Mouse (Mus musculus) embryo, embryonic 11.5 days (tissue): ENCODE results near the gene Bcl2l11.

ENCODE experiments used
- DNase-seq: peaks from one replicate; pipeline ENCODE4 v3.0.0-alpha.2; 2012; ENCODE audit warnings: low read depth, low spot score

The Bcl2l11 gene

DNA sequence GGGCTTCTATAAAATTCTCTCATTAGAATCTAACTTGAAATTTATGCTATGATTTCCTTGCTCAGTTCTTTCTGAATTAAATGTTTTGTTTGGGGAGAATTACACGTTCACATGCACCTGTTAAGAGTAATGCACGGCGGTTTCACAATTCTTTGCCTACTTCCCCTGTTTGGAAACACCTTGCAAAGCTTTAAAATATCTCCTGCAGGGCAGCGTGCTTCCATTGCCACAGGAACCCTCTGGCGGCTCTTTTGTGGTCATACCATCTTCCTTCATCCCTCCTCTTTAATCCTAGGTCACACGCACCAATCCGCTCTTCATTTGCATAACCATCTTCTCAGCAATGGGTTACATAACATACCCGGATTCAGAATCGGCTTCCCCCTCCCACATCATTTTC, 14.3 kb upstream of the Bcl2l11 start:
- DNase-seq = no peak

DNA sequence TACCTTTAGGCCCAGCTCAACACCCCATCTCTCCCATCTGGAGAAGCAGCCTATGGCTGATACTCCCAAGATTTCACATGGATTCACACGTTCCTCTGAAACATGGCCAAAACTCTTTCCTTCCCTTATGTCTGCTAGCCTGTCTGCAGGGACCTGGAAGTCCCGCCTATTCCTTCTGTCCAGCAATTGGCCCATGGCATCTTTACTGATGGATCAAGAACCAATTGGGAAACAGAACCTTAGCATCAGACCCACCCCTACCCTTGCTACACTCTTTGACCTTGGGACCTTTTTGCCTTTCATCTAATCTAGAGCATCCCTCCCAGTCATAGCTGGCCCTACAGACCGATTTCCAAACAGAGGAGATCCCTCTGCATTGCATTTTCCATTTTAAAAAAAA, 11.2 kb upstream of the Bcl2l11 start:
- no peak for DNase-seq

DNA sequence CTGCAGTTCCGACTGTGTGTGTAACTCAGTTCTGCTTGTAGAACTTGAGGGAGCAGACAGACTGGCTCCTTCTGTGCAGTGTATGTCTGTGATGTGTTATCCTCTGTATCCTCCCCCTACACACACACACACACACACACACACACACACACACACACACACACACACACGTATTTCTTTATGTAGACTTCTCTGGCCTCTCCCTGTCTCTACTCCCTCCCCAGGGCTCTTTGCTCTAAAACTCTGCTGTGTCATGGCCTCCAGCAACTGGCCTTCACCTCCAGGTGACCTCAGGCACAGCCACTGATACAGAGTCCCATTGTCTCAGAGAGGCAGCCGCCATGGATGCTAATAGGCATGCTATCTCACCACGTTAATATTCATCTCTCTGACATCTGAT, 10.3 kb upstream of the Bcl2l11 start:
- DNase-seq = no peak

DNA sequence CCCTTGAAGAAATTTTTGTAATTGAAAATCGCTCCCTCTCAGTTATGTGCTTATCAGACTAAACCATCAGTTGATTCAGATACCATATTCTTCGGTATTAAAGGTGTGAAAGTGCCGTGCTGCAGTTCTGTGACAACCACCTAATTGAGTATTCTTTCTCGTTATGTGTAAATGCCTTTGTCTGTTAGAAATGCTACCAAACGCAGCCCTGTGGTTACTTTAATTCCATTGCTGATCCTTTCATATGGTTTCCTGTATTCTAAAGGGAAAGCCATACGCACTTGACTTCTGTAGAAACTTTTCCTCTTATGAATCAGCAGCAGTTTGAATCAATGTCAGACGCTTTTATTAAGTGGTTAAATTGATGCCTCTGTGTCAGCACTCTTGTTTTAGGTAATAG, 8.2 kb upstream of the Bcl2l11 start:
- DNase-seq = no peak

DNA sequence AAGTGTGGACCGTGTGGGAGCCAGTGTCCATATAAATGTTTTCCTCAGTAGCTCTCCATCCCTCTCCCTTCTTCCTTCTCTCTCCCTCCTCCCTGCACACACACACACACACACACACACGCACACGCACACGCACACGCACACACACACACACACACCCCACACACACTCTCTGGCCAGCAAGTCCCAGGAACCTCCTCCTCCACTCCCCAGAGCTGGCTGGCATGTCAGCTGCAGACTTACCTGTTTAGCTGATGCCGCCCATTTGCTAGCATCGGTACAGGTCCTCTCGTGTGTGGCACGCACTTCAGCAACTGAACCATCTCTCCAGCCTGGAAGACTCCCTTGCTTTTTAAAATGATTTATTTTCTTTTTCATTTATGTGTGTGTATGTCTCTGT, 6.9 kb upstream of the Bcl2l11 start:
- DNase-seq = no peak

DNA sequence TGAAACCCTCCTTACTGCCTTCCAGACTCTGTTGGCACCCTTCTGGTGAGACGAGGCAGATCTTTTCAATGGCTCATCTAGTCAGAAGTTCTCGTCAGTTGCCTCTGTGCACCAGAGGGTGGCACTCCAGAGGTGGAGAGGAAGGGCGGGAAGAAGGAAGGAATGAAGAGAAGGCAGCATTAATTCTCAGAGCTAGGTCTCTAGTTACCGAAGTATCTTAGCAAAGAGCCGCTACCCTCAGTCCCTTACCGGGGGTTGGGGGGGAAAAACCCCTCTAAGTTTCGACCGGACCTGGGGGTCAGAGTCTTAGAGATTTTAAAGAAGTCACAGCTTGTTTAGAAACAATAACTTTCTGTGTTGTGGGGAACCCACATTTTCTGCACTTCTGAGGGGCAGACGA, 3.3 kb upstream of the Bcl2l11 start:
- DNase-seq = peak; percentile 54

DNA sequence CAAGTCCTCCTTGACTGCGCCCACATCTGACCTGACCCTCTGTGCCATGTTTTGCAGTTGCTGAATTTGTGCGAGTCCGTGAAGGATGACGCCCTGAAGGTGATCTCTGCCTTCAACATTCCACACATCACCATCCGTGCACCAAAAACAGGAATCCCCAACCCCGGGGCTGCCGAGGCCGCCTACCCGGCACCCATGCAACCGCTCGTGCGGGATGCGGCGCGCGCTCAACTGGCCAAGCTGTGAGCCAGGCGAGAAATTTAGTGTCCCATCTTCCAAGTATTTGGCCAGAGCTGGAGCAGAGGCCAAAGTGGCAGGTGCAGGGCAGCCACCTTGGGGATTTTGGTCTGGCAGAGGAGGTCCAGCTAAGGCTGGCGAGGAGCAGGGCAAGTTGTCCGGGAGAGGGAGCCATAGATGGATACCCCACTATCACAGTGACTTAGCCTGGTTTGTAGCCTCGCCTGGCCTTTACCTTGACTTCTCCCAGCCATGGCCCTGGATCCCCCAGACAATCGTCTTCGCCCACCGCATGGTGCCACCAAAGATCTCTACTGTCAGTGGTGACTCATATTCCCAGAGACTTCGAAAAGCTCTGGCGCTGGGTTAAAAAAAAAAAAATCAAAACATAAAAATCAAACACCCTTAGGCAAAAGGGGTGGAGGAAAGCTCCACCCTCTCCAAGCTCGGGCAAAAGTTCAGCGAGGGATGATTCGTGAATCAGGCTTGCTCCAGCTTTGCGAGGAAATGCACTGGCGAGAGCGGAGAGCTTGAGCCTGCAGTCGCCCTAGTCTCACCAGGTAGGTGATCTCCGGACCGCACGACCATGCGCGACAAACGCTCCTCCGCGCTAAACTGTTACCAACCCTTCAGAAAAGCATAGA, 2.7 kb upstream of the Bcl2l11 start:
- no peak for DNase-seq

DNA sequence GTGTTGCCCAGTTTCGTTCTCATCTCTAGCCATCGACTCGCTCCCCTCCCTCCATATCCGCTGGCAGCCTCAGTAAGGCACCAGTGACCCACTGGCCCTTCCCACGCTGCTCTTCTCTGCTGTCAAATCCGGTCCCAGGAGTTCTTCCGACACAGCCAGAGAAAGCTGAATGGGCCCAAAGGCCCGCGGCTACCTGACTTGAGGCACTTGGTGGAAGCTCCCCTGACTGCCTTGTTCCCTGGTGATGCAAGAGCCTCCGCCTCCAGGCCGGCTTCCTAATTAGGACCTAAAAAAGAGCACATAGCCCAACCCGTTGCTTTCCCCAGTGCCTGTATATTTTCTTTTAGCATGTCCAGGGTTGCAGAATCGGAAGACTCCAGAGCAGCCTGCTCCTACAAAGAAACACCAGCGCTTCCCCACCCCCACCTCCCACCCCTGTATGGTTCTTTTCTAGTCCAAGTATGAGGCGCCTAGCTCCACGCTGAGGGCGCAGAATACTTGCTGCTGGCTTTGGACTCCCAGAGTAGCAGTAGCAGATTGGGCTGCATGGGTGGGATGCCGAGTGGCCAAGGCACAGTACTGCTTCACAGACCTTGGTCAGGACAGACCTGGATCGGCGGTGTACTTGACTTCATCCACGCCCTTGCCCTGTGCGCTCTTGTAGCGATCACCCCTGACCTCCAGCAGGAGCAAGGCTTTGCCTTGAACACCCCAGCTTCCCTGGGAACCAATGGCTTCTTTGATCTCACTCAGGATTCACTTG, 1.7 kb upstream of the Bcl2l11 start:
- no peak for DNase-seq

DNA sequence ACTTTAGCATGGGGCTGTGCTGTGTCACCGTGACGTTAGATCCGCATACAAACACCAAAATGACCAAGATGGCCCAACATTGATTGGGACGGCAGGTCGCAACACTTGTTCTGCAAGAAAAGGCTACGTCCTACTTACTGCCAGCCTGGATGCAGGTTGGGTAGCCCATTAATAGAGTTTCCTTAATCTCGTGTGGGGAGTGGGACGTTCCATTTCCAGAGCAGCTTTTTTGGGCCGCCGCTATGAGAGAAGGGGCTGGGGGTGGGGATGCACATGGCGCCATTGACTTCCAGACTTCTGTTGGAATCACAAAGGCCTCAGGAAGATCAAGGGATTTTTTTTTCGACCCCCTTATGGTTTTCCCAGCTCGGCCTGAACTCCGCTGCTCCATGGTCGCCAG, 1.1 kb upstream of the Bcl2l11 start:
- no peak for DNase-seq

DNA sequence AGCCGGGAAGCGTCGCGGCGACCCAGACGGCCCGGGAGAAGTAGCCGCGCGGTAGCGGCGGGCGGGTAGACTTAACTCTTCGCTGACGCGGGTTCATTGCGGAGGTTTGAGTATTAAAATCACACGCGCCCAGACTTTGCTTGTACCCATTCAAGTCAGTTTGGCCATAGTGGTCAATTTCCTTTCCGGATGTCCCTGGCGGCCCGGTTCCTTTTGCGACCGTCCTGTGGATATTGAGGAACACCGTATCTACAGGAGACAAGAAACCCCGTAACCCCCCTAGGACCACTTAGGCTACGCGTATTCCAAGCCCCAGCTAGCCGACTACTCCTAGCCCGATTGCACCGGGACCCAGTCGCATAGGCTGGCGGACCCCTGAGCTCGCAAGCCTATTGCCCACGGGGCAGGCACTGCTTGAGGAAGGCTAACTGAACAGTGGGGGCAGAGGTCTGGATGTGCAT, 783 bp downstream of the Bcl2l11 start:
- no peak for DNase-seq

DNA sequence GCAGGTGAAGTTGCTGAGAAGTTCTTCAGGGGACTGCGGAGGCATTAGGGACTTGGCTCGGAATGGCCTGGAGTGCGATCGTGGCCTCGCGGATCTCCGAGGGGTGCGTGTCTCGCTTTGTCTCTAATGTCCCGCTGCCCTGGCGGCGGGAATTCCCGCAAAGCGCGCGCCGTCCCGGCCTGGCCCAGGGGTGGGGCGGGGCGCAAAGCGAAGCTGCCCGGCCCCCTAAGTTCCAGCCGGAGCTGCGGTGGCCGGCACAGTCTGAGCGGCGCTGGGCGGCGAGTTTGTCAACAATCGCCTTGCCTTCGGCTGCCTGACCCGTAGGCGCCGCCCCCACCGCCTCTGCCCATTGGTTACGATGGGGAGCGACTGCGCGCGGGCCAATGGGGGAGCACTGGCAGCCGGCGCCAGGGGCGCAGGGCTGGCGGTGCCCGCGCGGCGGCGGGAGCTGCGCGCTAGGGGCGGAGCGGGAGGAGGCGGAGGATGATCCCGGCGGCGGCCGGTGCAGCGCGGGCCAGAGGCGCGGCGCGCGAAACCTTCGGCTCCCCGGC, 1.4 kb downstream of the Bcl2l11 start:
- peak; percentile 92 for DNase-seq

DNA sequence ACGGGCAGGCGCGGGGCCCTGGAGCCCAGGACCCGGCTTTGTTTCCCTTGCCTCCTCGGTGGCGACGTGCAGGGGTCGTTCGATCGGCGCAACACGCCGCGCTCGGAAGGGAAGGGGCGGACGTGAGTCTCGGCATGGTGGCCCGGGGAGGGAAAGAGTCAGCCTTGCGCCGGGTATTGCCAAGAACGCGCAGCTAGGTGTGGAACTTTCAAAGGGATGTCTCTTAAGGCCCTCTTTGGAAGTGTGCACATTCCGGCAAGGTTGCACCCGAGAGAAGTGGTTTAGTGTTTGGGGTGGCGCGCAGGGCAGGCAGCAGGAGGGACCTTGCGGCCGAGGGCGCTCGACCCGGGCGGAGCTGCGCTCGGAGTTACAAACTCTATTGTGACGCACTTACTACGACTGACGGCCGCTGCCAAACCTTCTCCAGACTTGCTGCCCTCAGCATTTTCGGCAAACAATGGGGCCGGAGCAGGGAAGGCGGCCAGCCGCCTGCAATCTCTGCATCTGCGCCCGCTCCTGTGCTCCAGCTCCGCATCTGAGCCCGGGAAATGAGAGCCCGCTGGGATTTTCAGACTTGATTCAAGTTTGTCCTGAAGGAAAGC, 2.0 kb downstream of the Bcl2l11 start:
- peak; percentile 59 for DNase-seq

DNA sequence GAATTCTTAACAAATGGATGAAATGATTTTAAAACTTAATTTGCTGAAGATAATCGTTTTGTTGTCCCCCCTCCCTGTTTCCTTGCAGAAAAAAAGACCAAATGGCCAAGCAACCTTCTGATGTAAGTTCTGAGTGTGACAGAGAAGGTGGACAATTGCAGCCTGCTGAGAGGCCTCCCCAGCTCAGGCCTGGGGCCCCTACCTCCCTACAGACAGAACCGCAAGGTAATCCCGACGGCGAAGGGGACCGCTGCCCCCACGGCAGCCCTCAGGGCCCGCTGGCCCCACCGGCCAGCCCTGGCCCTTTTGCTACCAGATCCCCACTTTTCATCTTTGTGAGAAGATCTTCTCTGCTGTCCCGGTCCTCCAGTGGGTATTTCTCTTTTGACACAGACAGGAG, 2.7 kb downstream of the Bcl2l11 start:
- no peak for DNase-seq

DNA sequence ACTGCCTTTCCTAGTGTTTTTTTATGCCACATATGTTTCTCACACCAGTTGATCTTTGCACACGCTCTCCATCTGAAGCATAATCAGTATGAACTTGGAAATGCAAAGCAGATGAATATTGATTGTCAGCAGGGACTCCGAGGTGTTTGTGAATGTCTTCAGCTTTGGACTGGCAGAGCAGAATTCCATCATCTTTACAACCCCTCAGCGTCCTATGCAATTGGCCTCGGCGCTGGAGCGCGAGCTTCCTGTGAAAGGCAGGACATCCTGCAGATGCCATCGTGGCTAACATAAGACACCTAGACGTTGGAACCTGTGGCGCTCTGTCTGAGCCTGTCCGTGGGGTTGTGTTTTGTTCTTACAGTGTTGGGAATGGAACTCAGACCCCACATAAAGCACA, 5.7 kb downstream of the Bcl2l11 start:
- no peak for DNase-seq

DNA sequence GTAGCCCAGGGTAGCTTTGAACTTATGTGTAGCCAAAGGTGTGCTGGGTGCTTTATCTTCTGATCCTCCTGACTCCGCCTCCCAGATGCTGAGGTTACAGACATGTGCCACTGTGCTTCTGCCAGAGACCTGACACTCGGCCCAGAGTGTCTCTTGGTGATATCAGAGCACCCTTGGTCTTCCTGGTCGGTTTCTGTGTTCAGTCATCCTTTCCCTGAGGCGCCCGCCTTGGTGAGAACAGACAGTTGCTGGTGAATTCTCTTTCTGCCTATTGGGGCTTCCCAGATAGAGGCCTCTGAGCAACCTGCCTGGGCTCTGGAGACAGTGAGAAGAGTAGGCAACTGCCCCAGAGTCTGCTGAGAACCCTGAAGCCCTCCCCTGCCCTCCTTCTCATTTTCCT, 6.8 kb downstream of the Bcl2l11 start:
- no peak for DNase-seq

DNA sequence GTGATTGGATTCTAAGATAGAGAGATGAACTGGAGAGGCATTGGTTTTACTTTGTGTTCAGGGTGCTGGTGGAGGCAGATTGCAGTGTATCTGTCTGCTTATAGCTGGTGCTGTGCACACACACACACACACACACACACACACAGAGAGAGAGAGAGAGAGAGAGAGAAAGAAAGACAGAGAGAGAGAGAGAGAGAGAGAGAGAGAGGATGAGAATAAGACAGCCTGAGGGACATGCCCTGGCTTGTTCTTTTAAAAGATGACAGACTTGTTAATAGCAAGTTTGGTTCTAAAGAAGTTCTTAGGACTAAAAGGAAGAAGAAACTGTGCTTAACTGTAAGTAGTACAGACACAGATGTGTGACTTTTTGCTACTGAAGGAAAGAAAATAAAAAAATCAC, 8.0 kb downstream of the Bcl2l11 start:
- DNase-seq = no peak

DNA sequence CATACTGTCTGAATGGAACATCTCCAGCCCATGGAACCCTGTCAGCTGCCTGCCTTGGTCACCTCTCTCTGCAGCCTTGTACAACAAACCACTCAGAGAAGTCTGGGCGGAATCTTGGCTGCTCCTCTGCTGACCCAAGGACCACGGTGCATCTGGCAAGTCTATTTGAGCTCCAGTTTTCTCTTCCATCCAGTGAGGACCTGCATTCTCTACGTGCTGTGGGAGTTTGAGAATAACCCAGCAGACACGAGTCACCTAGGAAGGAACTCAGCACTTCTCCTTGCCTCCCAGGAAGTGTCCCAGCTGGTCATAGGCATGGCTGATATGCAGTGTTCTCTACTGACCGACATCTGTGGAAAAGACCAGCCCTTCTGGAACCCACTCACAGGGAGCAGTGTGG, 8.6 kb downstream of the Bcl2l11 start:
- DNase-seq = no peak

DNA sequence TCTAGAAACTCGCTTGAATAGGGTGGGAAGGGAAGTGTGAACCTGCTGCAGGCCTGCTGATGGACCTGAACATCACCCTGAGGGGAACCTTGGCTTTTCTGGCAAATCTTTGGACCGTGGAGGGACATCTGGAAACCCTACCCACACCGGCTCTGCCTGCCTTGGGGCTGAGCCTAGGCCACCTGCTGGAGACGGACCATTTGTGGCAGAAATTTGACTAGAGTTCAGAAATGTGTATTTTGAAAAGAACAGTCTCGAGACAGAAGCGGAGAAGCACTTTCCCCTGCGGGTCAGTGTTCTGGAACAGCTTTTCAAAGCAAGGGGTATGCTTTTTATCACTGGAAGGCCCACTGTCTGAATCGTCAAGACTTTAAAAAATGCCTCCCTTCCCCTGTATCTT, 9.1 kb downstream of the Bcl2l11 start:
- no peak for DNase-seq

DNA sequence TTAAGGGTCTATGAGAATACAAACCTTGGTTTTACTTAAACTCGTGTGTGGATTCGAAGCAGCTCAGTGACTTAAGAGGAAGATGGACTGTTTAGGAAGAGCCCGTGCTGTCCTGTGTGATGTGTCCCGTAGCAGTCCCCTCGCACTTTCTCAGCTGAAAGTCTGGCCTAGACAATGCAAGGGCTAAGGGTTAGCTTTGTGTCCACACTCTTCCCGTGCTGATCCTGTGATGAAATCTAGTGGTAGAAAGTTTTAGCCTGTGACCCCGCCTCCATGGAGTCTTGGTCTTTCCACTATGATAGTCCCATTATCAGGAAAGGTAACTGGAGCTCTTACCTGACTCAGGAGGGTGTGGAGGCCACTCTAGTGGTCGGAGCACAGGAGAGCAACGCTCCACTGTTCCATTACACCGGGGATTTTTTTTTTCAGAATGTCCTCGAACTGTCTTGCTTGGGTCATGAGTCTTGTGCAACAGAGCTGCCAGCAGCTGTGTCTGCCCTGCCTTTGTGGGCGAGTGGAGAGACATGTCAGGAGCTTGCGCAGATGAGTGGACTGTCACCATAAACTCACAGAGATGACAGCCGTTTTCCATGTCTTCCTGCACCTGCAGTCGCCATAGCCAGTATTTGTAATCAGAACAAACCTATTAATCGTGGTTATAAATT, 11.1 kb downstream of the Bcl2l11 start:
- no peak for DNase-seq

DNA sequence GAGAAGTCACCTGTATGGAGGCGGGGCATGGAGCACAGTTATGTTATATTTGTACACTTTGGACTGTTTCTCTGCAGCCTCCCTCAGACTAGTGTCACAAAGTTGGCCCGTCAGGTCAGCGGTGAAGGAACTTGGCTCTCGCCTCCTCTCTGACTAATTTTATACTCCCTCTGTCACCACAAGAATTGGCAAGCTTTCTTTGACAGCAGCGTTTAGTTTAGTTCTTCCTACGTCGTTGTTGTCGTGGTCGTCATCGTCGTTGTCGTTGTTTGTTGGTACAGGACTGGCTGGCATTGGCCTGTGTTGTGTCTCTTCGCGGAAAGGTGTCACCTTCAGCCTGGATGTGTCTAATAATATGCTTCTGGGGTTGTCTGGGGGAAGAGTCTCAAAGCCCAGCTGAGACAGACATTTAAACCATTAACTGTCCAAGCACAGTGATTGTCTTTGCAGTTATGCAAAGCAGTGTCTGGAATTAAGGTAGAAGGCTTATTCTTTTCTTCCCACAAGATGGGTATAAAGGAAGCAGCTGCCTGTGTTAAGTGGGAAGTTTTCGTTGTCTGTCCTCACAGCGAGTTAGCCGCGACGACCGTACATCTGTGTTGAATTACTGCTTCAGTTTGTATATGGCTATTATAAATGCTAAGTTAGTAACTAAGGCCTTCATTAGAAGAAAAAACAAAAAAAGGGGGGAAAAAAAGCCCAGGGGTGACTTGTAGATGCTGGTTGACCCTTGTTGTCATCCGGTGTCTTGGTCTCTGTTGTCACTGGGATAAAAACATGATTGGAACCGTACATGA, 11.8 kb downstream of the Bcl2l11 start:
- no peak for DNase-seq

DNA sequence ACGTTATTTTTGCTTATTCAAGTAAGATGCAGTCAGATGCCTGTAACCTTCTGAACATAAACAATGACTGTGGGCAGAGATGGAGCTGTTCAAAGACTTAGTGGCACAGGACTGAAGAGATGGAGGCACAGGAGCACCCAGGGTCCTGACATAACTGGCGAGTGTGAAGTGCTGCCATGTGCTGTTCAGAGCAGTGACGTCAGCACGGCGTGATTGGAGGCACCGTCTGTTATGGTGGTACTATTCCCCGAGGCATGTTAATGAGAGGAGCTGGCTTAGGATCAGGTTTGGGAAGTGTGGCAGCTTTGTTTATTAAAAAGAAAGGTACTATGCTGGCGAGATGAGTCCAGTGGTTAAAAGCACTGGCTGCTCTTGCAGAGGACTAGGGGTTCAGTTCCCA, 13.1 kb downstream of the Bcl2l11 start:
- DNase-seq = no peak
